Mouse (Mus musculus) cerebellum, adult 11 months (tissue): Measurements from ENCODE around the gene Vars.
"Not testable (repeated sequence)": the region's sequence is repeated elsewhere in the genome, so short reads cannot be mapped to it uniquely, and the experiment has no call there.

Experiments
- DNase-seq: peaks from one replicate; pipeline ENCODE4 v3.0.0; 2022

Gene Vars

DNA sequence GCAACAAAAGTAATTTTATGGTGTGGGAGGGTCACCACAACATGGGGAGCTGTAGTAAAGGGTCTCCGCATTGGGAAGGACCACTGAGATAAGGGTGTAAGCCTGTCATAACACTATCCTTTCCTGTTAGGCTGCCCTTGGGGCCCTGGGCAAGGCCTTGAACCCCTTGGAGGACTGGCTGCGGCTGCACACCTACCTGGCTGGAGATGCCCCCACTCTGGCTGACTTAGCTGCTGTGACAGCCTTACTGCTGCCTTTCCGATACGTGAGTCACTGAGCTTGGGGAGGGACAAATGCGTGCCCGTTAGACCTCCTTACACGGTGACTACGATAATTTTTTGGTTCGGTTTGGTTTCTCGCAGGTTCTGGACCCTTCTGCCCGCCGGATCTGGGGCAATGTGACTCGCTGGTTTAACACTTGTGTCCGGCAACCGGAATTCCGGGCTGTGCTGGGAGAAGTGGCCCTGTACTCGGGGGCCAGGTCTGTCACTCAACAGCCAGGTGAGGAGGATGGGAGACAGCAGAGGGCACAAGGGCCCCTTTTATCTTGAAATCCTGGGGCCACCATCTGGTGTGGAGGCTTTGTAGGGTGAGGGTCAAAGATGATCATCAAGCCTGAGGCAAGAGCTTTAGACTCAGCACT lies 3.4 kb downstream of the Vars start:
- no peak for DNase-seq

DNA sequence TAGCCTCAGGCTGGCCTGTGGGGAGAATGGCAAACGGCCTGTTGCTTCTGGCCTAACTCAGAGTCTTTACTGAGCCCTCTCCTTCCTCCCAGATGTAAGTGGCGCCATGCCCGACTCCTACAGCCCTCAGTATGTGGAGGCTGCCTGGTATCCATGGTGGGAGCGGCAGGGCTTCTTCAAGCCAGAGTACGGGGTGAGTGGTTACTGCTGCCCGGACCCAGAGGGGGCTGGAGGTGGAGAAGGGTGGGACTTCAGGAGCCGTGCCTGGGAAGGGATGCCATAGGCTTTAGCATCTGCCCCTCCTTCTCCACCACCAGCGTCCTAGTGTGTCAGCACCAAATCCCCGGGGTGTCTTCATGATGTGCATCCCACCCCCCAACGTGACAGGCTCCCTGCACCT lies 4.4 kb downstream of the Vars start:
- DNase-seq: no peak

DNA sequence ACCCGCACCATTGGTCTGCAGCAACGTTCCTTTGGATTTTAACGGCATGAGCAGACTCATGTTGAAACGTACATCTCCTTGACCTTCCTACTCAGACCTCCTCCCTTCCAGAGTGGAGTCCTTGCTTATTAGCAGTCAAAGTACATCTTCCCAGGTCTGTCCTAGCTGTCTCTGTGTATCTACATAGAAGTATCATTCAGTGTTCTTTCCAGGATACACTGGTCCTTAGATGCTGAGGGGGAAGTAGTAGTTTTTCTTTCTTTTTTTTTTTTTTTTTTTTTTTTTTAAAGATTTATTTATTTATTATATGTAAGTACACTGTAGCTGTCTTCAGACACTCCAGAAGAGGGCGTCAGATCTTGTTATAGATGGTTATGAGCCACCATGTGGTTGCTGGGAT lies 5.1 kb downstream of the Vars start:
- not testable (repeated sequence) for DNase-seq

DNA sequence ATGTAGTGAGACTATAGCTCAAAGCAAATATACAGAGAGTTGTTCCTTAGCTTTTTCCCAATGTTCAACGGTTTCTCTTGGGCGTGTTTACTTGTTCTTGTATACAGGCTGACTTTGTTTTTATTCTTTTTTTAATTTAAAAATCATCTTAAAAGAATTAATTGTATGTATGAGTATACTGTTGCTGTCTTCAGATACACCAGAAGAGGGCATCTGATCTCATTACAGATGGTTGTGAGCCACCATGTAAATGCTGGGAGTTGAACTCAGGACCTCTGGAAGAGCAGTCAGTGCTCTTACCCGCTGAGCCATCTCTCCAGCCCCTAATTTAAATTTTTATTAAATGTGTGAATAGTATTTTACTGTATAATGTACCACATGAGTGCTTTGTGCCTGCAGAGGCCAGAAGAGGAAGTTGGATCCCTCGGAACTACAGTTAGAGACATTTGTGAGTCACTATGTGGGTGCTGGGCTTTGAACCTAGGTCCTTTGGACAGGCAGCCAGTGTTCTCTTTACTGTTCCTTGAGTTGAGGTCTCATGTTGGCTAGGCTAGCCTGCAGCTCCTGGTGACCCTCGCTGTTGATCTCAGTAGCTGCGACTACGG lies 6.7 kb downstream of the Vars start:
- no peak for DNase-seq

DNA sequence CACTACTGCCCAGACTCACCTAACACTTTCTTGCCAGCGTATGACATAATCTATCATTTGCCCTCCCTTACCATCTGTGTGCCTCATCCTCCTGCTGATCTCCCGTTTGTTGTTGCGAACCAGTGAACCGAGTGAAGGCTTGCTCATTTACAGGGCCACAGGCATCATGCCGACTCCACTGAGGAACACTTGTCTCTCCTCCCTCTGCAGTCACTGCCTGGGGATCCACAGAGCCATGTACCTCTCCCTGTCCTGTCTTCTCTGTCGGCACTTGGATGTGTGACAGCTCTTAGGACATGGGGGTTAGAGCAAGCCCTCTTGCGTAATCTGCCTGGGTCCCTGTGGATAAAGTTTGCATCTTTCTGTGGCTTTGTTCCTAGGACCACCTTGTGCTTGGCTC lies 8.8 kb downstream of the Vars start:
- DNase-seq: peak; percentile 72

DNA sequence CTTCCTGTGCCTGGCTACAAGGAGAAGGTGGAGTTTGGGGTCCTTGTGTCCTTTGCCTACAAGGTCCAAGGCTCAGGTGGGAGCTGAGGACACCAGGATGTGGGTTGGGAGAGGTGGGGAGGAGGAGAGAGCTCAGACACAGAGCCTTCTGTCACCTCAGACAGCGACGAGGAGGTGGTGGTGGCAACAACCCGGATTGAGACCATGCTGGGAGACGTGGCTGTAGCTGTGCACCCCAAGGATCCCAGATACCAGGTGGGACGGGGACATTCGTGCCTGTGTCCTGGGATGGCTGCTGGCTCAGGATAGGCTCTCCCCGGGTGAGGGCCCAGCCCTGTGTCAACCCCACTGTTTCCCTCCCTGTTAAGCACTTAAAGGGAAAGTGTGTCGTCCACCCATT lies 10.7 kb downstream of the Vars start:
- no peak for DNase-seq

DNA sequence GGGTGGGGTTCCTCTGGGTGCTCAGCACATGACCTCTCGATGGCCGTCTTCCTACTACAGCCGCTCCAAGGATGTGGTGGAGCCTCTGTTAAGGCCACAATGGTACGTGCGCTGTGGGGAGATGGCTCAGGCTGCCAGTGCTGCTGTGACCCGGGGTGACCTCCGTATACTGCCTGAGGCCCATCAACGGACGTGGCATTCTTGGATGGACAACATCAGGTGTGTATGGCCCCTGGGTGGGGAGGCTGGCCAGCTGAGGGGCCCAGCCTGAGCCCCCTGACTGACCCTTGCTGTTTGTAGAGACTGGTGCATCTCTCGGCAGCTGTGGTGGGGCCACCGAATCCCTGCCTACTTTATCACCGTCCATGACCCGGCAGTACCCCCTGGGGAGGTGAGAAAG lies 11.6 kb downstream of the Vars start:
- DNase-seq: peak; percentile 21

DNA sequence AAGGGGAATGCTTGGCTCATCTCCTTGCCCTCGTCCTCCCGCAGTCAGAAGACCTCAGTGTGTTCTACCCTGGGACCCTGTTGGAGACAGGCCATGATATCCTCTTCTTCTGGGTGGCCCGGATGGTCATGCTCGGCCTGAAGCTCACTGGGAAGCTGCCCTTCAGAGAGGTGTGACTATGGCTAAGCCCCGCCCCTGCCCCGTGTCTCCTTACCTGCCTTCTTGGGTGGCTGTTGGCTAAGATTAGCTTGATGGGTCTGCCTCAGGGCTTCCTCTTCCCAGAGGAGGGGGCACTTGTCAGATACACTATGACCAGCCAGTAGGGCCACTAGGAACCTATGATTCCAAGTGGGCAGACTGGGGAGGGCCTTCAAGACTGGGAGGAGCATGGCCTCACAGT lies 12.4 kb downstream of the Vars start:
- DNase-seq: no peak

DNA sequence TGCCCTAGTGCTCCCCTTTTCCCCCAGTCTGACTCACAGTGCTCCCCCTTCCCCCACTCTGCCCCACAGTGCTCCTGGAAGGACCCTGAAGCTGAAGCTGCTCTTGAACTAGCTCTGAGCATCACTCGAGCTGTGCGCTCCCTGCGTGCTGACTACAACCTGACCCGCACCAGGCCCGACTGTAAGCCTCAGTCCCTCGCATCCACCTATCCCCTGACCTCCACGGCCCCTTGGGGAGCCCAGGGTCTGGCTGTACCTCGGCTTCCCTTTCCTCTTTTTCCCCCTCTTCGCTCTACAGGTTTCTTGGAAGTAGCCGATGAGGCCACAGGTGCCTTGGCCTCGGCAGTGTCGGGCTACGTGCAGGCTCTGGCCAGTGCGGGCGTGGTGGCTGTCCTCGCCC lies 14.5 kb downstream of the Vars start:
- no peak for DNase-seq

DNA sequence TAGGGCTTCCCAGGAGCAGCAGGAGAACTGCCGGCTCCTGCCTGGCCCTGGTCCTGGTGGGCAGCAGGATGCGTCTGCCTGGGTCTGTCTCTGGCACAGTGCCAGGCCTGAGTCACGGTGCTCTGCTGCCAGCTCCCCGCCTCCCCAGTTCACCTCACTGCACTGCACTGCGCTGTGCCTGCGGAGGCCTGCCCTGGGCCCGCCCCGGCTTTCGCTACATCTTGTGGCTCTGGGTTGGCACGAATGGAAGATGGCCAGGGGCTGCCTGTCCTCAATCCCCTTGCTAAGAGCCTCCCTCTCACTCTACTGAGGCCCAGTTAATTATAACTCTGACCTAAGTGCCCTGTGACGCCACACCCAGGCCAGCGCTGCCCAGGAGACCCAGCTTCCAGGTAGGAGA lies 15.6 kb downstream of the Vars start, which contains the start of gene Vwa7:
Gene Vwa7 (plus strand): TSS at position 204 of the 400 bp plus-strand sequence.
- peak; percentile 80 for DNase-seq

DNA sequence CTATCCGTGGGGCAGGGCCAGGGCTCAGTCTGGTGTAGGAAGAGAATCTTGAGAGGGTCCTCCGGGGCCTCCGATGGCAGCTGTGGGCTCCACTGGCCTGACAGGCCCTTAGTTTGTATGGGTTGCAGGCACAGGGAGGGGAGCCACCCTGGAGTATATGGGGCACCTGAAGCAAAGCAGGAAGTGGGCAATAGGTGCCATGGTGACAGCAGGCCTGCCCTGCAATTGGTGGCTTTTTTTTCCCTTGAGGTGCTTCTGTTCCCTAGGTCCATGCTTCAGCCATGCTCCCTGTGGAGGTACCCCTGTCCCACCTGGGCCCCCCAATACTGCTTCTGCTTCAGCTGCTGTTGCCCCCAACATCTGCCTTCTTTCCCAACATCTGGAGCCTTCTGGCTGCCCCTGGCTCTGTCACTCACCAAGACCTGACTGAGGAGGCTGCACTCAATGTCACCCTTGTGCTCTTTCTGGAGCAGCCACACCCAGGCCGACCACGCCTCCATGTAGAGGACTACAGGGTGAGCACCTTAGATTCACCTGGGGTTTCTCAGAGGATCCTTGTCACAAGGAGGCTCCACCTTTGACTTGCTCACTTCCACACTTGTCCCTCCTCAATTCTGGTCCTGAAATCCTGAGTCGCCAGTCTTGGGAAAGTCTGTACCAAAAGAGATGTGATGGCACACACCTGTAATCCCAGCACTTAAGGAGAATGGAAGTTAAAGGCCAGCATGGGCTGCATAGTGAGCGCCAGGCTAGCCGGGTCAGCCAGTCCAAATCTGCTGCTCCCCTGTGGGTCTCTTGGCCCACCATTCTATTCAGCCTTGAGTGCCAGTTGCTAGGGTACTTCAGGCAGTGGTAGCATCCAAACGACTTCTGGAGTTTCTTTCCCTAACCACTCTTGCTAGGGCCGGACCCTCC lies 16.3 kb downstream of the Vars start:
- DNase-seq: peak; percentile 32

DNA sequence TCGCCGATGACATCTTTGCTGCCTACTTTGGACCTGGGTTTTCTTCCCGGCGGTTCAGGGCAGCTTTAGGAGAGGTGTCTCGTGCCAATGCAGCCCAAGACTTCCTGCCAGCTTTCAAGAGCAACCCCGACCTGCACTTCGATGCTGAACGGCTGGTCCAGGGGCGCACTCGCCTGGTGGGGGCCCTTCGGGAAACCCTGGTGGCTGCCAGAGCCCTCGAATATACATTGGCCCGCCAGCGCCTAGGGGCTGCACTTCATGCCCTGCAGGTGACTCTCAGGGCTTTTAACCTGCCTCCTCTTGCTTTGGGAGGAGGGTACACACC lies 16.9 kb downstream of the Vars start:
- DNase-seq: peak; percentile 22

DNA sequence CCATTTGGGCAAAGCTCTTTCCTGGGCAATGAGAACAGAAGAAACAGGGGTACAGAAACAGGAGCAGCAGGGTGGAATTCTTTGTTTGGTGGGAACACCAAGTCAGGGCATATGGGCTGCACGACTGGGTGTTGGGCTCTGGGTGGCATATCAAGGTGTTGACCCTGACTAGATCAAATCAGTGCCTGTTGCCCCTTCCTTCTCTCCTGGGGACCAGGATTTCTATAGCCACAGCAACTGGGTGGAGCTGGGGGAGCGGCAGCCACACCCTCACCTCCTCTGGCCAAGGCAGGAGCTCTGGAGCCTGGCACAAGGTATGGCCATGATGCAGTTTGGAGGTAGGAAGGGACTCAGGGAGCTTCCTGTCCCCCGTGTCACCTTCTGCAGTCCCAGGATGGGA lies 17.4 kb downstream of the Vars start:
- no peak for DNase-seq

DNA sequence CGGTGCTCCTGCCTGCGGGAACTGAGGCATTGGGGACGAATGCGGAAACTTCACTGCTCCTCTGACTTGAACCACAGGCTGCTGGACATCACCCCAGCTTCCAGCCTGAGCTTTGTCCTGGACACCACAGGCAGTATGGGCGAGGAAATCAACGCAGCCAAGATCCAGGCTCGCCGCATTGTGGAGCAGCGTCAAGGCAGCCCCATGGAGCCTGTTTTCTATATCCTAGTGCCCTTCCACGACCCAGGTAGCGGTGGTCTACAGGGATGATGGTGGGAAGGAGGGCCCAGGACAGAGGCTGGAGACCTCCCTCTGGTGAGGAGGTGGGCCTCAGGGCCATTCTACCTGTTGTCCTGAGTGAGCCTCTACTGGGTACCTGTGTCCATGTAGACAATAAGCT lies 19.1 kb downstream of the Vars start:
- no peak for DNase-seq

DNA sequence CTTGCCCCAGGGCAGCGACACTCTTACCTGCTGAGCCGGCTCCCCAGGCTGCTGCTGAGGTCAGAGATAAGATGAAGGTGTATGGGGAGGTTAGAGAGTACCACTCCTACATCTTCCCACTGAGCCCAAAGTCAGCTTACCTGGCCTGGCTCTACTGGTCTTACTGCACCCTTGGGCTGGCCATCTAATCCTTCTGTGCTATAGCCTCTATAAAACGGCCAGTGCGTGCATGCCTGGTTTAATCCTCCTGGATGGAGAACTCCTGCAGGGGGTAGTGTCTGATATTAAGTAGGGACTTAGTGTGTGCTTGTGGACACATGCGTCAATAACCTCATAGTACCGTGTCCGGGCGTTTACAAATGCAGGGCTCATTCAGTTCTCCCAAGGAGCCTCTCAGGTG lies 19.8 kb downstream of the Vars start:
- no peak for DNase-seq

DNA sequence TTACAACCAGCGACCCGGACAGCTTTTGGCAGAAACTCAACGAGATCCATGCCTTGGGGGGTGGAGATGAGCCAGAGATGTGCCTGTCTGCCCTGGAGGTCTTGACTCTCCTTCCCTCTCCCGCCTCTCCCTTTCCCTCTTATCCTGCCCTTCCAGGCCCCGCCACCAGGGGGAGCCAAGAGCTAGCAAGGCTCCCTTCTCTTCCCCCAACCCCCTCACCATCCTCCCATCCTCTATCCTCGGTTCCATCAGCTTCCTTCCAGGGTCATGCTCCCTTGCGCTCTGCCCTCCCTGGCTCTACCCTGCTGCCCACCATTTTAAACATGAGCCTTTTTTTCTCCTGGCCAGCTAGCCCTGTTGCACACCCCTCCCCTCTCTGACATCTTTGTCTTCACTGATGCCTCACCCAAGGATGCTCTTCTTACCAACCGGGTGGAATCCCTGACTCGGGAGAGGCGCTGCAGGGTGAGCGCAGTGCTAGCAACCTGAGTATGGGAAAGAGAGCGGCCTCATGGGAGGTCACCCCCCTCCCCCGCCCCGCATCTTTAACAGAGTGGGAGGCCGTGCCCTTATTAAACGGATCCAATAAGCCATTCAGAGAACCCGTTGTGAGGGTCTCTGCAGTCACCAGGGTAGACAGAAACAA lies 20.5 kb downstream of the Vars start:
- DNase-seq: peak; percentile 86

DNA sequence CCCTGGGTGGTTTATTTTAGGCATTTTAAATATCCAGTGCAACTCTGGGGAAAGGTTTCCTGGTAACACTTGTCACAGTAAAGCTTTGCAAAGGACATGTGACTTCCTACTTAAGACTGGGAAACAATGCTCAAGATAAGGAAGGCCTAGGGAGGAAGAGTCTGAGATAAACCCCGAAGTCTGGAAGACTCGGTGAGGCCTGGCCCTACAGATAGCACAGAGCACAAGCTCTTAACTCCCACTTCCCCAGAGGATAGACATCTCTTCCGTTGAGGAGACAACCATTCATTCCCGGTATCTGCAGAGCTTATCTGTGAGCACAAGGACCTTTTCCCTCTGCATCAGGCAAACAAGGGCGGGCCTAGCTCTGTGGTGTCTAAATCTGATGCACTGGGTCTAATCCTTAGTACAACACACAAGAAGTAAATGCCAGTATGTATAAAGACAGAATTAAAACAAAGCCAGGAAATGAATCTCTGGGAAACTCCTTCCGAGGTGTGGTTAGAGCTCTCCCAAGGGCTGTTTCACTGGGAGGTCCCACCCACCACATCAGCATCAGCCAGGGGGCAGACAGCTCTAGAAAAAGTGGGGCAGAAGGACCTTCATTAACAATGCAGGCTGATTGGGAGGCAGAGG lies 21.2 kb downstream of the Vars start:
- DNase-seq: no peak

DNA sequence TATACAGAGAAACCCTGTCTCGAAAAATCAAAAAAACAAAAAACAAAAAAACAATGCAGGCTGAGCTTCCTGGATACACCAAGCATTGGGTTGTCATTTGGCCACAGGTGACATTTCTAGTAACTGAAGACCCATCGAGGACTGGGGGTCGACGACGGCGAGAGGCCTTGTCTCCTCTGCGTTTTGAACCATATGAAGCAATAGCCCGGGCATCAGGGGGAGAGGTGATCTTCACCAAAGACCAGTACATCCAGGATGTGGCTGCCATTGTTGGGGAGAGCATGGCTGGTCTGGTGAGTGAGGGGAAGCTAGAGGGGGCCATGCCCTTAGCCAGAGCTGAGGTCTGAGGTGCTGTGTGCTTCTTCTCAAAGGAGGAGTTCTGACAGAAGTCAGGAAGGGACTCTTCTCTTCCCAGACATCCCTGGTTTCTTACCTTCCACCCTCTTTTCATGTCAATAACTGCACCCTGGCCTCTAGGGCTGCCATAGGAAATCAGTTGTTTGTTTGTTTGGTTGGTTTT lies 21.8 kb downstream of the Vars start:
- no peak for DNase-seq

DNA sequence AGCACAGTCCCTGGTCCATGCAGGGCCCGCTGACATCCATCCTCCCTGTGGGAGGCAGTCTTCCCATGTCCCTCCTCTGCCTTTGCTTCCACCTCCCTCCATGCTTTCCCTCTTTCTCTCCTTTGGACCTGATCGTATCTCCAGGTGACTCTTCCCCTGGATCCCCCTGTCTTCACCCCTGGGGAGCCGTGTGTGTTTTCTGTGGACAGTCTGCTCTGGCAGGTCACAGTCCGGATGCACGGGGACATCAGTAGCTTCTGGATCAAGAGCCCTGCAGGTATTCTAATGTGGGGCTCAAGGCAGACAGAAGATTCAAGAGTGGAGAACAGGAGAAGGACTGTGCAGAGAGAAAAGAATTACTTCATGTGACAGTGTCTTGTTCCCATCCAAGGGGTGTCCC lies 22.4 kb downstream of the Vars start:
- DNase-seq: no peak

DNA sequence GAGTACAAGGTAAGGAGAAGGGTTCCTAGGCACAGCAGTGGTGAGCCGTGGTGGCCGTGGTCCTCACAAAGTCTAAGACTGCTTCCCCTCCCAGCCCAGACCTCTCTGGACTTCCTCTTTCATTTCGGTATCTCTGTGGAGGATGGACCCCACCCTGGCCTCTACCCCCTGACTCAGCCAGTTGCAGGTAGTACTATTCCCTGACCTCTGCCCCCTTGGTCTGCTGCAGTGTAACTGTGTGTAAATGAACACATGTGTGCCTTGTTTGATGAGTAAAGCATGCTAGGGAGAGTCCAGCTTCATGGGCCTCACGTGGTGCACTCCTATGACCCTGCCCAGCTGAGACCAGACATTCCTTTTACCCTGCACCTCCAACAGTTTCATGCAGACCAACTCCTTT lies 23.0 kb downstream of the Vars start:
- DNase-seq: no peak

DNA sequence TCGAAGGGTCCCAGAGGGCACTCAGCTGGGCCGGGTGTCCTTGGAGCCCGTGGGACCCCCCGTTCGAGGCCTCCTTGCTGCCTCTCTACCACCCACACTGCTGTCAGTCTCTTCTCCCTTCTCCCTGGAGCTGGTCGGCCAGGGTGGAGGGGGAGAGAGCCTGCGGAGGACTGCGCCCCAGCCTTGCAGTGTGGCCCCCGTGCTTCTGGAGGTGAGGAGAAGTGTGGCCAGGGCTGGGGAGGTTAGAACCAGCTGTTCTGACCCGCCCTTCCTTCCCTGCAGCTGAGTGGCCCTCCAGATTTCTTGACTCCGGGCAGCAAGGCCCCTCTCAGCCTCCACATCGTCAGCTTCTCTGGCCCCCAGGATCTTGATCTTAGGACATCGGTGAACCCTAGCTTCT lies 23.5 kb downstream of the Vars start:
- DNase-seq: no peak

DNA sequence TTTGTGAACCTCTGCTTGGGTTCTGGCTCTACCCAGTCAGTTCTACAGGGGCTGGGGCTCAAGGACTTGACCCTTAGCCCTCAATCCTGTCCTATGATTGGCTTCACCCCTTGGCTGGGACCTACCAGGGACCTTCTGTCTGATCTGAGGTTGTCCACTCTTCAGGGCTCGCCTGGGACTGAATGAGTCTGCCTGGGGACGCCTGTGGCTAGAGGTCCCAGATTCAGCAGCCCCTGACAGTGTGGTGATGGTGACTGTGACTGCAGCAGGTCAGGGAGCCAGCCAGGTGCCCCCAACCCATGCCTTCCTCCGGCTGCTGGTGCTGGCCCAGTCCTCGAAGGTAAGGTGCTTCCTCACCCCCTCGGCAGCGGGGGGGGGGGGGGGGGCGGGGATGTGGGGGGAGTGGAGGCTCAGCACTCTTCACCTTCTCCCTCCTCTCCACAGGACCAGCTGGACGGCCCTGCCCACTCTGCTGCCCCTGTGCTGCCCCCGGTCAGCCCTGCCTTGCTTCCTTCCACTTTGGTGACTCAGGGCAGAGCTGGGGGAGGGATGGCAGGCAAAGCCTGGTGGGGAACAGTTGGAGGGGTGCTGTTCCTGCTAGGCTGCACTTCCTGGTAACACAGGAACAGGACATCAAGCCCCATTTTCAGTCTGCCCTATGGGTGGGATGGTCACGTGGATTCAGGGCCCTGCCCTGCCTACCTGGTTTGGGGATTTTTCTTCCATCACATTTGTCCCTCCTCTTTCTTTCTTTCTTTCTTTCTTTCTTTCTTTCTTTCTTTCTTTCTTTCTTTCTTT lies 24.1 kb downstream of the Vars start:
- no peak for DNase-seq
